Mouse (Mus musculus): ENCODE results near the gene Rab34.
A peak's percentile ranks its signal among the peaks of the same experiment; 100 is the strongest.
"Not testable (repeated sequence)": the region's sequence is repeated elsewhere in the genome, so short reads cannot be mapped to it uniquely, and the experiment has no call there.

Gene Rab34

DNA sequence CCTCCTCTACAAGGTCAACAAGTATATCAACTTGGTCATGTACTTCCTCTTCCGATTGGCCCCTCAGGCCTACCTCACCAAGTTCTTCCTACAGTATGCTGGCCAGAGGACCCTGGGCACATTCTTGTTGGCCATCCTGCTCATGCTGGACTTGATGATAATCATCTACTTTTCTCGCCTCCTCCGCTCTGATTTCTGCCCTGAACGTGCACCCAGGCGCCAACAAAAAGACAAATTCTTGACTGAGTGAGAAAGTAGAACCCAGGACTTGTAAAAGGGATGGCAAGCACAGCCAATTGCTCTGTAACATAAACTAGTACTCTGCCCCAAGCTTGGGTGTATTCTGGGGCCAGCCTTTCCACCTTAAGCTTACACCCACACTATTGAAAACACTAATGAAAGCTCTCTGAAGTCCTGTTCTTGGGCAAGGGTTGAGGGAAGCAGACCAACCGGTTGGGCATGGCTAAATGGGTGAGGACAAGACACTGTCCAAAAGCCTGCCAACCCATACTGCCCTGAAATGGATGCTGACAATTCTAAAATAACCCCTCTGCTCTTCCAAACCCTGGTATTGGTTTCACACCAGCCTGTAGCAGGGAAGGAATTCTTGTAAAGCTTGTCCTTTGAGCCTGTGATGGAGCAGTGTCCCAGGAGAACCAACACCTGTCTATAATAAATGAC is 8.0 kb upstream of the Rab34 start:
- DNase-seq (ENCODE audit: low spot score in 2 of 2): no peak

DNA sequence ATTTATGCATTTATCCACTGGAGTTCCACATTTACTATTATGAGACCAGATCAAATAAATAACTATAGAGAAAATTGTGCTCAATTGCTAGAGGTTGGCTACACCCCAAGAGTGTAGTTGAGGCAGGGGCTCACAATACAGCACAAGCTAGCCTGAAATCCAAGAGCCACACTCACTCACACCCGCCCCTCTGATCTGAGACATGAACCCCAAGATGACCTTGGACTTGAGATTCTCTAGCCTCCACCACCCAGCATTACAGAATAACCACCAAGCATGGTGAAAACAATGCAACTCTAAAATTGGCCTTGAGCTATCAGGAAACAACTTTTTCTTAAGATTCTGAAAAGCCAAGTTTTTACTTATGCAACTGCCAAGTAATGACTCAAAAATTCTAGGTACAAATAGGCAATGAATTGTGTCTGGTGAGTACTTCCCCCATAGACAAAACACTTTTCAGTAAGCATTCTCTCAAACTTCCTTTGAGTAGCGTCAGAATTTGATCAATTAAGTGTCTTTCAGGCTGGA is 6.3 kb upstream of the Rab34 start:
- DNase-seq (ENCODE audit: low spot score in 2 of 2): no peak

DNA sequence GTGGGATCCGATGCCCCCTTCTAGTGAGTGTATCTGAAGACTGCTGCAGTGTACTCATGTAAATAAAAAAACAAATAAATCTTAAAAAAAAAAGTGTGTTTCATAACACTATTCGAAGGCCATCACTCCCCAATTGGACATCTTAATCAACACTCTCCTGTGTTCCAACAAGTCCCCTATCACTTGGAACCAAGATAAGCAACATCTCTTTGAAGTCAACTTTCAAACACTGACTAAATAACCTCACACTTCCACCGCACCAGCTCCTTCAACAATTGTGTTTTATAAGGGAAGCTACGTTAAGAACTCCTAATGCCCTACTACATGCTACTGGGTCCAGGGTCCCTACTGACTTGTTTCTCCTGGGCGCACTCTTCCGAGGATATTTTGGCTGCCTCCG is 5.8 kb upstream of the Rab34 start:
- DNase-seq (ENCODE audit: low spot score in 2 of 2): no peak

DNA sequence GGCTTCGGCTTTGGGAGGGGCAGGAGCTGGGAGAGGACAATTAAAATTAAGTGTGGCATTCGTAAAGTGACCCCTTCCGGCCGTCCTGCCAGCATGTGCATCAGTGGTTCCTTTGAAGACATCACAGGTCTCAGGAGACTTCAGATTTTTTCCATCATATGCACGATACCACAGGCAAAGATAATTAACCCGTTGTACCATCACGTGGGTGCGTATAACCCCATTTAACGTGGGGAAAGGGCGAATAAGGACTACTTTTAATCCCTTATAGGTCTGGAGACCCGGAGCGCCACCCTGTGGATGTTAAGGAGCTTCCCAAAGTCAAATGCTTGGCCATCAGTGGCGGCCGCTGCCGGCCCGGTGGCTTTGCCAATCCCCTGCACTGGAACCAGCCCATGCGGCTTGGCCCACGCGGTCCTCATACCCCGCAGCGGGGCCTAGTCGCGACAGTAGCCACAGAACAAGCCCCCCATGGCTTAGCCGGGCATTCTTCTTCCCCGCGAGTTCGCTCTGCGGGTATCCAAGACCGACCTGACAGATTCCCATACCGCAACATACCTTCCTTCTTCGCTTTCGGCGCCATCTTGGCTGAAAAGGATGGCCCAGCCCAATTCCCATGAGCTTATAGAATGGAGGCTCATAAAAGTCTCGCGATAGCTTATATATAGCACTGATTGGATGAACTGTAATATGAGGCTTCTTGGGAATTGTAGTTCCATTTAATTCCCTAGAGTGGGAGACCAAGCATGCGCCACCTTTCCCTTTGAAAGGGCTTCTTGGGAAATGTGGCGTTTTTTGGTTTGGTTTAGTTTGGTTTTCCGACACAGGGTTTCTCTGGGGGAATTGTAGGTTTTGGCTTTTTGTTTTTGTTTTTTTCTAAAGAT is 5.0 kb upstream of the Rab34 start, which contains the start of gene Rpl23a:
Rpl23a (minus strand) TSS at position 624 of the 884 bp plus-strand sequence.
- peak; percentile 72 to 74 for DNase-seq (ENCODE audit: low spot score in 2 of 2)

DNA sequence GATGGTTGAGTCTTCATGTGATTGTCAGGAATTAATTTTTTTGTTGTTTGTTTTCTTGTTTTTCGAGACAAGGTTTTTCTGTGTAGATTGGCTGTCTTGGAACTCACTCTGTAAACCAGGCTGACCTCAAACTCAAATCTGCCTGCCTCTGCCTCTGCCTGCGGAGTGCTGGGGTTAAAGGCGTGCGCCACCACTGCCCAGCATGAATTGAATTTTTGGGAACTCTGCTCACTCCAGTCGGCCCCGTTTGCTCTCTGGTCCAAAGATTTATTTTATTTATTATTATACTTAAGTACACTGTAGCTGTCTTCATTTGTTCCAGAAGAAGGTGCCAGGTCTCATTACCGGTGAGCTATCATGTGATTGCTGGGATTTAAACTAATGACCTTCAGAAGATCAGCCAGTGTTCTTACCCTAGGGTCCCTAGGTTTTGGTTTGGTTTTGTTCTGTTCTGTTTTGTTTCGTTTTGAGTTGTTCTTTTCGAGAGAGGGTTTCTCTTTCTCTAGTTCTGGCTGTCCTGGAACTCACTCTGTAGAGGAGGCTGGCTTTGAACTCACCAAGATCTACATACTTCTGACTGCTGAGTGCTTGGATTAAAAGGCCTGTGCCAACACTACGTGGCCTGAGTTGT is 4.2 kb upstream of the Rab34 start:
- DNase-seq (ENCODE audit: low spot score in 2 of 2): no peak

DNA sequence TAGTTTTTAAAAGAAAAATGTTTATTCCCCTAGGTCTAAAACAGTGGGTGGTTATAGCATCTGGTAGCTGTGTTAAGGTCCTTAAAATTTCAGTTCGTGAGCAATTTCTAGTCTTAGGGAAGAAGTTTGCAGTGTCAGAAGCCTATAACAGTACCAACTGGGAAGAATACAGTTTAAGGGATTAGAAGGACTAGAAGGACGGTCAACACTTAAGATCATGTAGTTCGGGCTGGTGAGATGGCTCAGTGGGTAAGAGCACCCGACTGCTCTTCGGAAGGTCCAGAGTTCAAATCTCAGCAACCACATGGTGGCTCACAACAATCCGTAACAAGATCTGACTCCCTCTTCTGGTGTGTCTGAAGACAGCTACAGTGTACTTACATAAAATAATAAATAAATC is 3.5 kb upstream of the Rab34 start:
- DNase-seq (ENCODE audit: low spot score in 2 of 2): not testable (repeated sequence)

DNA sequence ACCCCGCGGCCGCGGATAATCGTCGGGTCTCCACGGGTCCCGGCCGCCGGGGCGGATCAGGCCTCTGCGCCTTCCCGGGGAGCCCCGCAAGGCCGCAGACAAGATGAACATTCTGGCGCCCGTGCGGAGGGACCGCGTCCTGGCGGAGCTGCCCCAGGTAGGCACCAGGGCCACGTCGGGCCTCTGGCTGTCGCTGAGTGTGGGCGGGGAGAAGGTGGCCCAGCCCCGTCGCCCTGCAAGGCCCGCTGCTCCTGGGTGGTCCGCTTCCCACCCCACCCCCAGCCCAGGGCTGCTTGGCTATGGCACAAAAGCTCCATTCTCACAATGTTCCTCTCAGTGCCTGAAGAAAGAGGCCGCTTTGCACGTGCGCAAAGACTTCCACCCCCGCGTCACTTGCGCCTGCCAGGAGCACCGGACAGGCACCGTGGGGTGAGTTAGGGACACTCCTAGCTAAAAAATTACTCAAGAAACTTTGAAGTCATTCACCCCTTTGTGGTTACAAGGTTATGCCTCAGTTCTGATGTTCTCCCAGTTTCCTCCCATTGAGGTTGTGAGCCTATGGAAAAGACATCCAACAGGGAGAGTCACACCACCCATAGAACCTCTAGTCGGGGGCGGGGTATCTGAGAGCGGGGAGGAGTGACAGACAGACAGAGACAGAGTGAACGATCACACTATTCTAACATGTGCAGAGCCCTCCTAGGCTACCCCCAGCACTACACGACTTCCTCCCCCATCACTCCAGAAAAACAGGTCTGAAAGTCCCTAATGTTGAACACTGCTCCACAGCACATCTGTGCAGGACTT is 1.2 kb downstream of the Rab34 start:
- peak; percentile 79 to 80 for DNase-seq (ENCODE audit: low spot score in 2 of 2)

DNA sequence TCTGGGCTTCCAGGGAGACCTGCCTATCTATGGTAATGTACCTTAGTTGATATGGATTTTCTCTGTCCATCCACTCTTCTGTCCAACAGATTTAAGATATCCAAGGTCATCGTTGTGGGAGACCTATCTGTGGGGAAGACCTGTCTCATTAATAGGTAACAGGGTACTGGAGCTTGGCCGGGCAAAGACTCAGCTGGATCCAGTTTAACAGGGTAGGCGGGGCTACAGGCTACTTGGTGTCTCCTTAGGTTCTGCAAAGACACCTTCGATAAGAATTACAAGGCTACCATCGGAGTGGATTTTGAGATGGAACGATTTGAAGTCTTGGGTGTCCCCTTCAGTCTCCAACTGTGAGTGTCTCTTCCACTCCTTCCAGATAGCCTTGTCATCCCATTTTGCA is 1.8 kb downstream of the Rab34 start:
- DNase-seq (ENCODE audit: low spot score in 2 of 2): no peak

DNA sequence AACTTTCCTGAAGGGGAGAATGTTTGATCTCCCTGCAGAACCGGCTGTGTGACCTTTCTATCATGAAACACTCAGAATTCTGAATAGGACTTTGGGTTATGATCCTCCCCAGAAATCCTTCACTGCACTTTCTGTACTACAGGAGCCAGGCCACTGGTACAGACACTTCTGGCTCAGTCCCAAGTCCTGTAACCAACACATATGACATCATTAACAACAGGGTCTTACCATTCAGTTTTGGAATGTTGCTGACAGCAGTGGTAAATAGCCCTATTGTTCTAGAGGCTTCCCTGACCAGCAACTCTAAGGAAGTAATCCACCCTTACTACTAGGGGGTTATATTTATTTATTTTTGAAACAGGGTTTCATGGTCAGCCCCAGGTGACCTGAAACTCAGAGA is 4.9 kb downstream of the Rab34 start, which contains the start of gene Proca1:
Proca1 (plus strand) TSS at position 280 of the 400 bp plus-strand sequence.
- DNase-seq (ENCODE audit: low spot score in 2 of 2): no peak

DNA sequence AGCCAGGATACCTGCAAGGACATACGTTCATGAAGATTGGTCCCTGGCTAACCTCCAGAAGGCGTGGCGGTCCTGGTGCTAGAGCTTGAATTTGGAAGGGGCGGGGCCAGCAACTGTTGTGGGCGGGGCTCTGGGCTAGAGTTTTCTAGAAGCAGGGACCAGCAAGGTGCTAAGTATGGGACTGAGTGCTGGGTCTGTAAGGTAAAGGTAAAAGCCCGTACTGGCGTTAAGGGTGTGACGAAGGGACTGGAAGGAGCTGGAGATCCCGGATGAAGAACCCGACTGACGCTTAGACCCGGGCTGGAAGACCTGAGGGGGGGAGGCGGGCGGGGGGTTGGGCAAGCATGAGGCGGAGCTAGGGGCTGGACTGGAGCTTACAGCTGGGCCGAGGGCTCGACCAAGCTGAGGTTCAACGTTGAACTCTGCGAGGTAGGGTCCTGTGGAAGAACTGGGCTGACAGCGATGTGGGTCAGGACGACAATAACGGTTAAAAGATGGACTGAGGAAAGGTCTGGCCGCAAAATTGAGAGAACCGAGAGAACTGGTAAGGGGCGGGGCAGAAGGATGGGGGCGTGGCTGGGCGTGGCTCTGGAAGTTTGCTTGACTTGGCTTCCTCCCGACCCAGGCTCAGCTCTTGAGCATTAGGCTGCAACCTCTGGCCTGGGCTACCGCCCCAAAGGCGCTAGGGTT is 6.3 kb downstream of the Rab34 start:
- peak; percentile 76 to 86 for DNase-seq (ENCODE audit: low spot score in 2 of 2)

DNA sequence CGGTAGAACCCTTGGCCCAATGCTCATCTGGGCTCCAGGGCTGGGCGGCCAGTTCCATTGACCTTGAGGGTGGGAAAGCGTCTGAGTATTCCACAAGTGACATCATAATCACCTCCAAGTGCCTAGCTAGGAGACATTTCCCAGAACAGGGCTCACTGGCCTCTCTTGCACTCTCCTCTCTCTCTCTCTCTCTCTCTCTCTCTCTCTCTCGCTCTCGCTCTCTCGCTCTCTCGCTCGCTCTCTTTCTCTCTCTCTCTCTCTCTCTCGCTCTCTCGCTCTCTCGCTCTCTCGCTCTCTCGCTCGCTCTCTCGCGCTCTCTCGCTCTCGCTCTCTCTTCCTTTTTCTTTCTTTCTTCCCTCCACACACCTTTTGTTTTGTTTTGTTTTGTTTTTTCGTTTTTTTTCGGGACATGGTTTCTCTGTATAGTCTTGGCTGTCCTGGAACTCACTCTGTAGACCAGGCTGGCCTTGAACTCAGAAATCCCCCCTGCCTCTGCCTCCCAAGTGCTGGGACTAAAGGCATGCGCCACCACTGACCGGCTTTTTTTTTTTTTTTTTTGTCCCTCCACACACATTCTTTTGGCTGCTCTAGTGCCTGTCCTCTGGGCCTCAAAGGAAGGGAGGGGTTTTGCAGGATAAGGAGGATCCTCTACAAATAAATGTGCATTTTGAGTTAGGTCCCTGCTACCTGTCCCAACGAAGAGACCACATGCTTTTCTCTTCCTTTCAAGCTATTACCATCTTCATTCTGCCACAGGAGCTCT is 7.1 kb downstream of the Rab34 start:
- no peak for DNase-seq (ENCODE audit: low spot score in 2 of 2)

DNA sequence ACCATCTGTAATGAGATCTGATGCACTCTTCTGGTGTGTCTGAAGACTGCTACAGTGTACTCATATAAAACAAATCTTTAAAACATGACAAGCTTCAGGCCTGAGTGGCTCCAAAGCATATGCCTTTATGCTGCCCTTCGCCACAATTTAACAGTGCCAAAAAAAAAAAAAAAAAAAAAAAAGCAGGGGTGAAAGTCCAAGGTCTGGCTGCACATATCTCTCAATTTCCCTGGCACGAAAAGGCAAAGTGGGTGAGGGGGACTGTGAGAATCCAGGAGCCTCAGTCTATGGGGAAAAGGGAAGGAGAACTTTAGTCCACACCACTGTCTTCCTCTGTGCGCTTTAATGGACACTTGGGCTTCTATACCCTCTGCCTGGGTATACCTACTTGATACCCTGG is 14.1 kb downstream of the Rab34 start:
- no peak for DNase-seq (ENCODE audit: low spot score in 2 of 2)

DNA sequence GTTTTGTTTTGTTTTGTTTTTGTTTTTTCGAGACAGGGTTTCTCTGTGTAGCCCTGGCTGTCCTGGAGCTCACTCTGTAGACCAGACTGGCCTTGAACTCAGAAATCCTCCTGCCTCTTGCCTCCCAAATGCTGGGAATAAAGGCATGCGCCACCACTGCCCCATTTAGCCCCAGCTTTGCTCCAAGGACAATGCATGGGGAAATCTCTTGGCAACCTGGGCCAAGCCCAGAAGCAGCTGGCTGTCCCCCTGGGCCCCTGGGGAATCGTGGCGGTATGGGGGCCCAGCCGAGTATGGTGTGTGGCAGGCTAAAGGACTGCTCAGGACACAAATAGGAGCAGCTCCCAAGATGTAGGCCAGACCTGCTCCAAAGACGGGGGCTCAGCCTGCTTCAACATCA is 16.1 kb downstream of the Rab34 start:
- DNase-seq (ENCODE audit: low spot score in 2 of 2): no peak

DNA sequence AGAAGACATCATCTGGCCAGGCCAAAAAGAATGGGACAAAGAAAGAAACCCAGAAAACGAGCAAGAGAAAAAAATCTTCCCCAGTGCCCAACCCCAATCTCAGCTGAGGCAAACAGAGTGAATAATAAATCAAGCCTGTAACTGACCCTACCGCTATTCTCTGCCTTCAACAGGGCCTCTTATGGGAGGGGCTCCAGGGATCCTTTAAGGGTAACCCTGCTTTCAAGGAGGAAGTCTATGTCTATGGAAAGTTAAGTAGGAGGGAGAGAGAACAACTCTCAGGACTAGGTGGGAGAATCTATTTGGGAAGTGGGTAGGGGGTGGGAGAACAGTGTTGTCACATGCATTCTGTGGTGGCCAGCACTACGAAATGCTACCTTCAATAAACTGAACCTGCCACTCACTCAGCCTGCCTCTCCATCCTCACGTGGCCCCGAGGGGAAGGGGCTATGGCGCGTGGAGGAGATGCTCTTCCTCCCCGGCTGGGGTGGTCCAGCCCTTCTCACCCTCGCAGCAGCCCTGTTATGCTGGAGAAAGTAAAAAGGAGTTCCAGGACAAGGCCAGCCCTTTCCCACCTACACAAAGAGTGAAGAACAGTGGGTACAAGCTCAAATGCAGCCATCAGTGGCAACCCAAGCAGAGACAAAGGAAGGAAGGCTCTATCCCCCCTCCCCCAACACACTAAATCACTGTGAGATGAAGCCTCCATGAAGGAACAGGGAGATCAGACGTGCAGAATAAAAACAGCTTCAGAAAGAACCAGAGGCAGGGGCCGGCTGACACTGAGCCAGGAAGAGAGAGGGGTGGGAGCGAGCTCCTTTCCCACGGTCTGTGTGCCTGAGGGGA is 17.4 kb downstream of the Rab34 start:
- DNase-seq (ENCODE audit: low spot score in 2 of 2): no peak

DNA sequence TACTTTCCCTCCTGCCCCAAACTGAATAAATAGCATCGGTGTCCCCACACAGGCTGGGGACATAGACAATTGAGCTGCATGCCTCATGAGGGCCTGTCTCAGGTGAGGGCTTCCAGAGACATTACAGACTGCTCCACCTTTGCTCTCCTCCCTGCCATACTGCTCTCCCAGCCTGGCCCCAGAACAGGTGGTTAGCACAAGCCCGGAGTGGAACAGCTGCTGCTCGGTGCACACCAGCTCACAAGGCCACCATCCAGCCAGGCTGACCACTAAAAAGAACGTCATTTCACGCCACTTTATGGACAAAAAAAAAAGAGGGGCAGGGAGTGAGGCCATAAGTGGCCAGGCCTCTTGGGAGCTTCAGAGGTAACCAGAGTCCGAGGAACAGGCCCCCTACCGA is 19.0 kb downstream of the Rab34 start:
- DNase-seq (ENCODE audit: low spot score in 2 of 2): no peak

DNA sequence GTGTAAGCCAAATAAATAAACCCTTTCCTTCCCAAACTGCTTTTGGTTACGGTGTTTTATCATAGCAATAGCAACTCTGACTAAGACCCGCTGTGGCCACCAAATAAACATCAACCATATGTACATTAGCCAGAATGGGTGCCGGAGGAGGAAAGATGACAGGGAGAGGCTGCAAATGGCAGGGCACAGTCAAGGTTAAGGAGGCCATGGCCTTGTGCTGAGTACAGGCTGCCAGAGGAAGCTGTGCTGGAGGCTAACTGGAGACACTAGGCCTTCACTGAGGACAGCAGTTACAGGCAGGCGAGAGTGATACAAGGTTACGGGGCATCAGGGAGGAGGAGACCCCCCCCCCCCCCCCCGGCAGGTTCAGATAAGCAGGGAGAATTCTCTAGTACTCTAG is 21.7 kb downstream of the Rab34 start:
- DNase-seq (ENCODE audit: low spot score in 2 of 2): no peak

DNA sequence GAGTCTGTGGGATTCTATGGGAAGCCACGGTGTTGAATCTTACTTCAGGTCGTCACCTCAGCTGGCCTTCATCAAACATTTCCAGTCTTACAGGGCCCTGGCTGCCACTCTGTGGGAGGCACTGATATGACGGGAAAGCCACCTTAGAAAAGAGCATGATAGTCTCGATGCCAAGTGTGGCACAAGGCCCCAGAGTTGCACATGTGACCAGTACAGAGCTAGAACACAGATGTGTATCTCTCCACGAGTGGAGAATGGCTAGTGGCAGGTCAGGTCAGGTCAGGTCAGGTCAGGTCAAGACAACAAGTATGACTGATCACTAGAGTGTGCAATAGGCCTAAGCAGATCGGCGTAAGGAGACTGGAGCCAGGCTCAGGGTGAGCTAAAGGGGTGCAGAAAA is 22.4 kb downstream of the Rab34 start:
- no peak for DNase-seq (ENCODE audit: low spot score in 2 of 2)

DNA sequence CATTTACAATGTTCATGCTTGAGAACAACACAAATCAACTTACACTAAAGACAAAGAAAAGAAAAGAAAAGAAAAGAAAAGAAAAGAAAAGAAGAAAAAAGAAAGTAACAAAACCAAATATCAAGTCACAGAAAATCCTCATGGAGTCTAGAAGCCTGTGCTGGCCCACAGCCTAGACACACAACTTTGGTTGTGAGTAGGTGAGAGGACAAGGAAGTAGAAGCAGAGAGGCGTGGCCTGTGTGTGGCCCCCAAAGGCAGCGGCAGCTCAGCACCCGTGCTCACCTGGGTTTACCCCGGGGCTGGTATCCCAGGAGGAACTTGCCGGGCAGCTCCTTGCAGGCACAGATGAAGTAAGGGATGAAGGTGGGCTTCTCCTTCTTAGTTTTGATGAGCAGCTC is 23.3 kb downstream of the Rab34 start:
- DNase-seq (ENCODE audit: low spot score in 2 of 2): no peak
